24 mouse cellular contexts compared by ENCODE assay signal in genomic region chr5:134532417-134532816, GRCm38 (mm10). TPM values are rescaled to one million over a fixed set of nuclear protein-coding genes. Genes with fewer than 3 reads are reported as not detected.
A peak's percentile ranks its signal among the peaks of the same experiment; 100 is the strongest.
DNase-seq lines count a peak whose midpoint lies in the region; ATAC-seq lines count a peak whose summit lies in the region.
"Had no signal": no experiment of that assay in that cellular context is flagged by ENCODE, and none has a peak within 500 bp of the region (broad histone marks: within the 10 kb centered on the region; RNA-seq: fewer than 3 reads in every experiment).

No protein-coding gene starts in this region.

- no peaks in the 10 kb centered on the region for H3K9me3 ChIP-seq in liver, embryonic 15.5 days (replicated peaks)
- H3K9me3 ChIP-seq: forebrain, embryonic 12.5 days; heart, embryonic 15.5 days; midbrain, embryonic 10.5 days; stomach, embryonic 15.5 days had no signal

- no peak overlapping the region for H3K4me3 ChIP-seq in liver, embryonic 15.5 days (replicated peaks)
- H3K4me3 ChIP-seq: embryonic facial prominence, embryonic 10.5 days; forebrain, embryonic 12.5 days; heart, embryonic 15.5 days; hindbrain, embryonic 10.5 days; limb, embryonic 12.5 days; midbrain, embryonic 10.5 days; stomach, embryonic 15.5 days had no signal

- peak; percentile 22; the same call in 1 of the 2 replicates for ATAC-seq in liver, embryonic 15.5 days (ENCODE audit: insufficient read depth)
- peak; percentile 91 for ATAC-seq in common myeloid progenitor, adult 5-6 weeks (replicated peaks; ENCODE audit: low read depth, poor library complexity, severe bottlenecking)
- peak; percentile 98 for ATAC-seq in megakaryocyte progenitor cell, adult 5-6 weeks (replicated peaks; ENCODE audit: poor library complexity)
- ATAC-seq: intestine, postnatal 0 days had no signal

- H3K4me2 ChIP-seq in liver, embryonic 15.5 days = no peak overlapping the region
- H3K4me2 ChIP-seq: forebrain, embryonic 12.5 days; heart, embryonic 15.5 days; limb, embryonic 12.5 days; stomach, embryonic 15.5 days had no signal

- H3K4me1 ChIP-seq in liver, embryonic 15.5 days (replicated peaks) = peaks cover 5% of the 10 kb centered on the region; the same call in 1 of the 2 replicates
- H3K4me1 ChIP-seq: stomach, embryonic 15.5 days had no signal

- WGBS in liver, embryonic 15.5 days (ENCODE audit: insufficient replicate concordance) = 53% methylated on average over 6 of the region's 6 CpGs

- H3K9ac ChIP-seq in liver, embryonic 15.5 days = no peak overlapping the region
- H3K9ac ChIP-seq: forebrain, embryonic 12.5 days; heart, embryonic 15.5 days; limb, embryonic 12.5 days; stomach, embryonic 15.5 days had no signal

- DNase-seq in adrenal gland, adult 8-10 months = peak; percentile 59
- no peak for DNase-seq in adrenal gland, postnatal 4 days (ENCODE audit: low spot score in 2 of 2)
- DNase-seq in liver = no peak
- DNase-seq in thymus, postnatal 36 days = no peak
- DNase-seq in frontal cortex, postnatal 10 days (ENCODE audit: low spot score in 2 of 2) = no peak
- DNase-seq: gastrocnemius, postnatal 14 days; right cerebral cortex, postnatal 25 days; thymus, adult 18-20 months had no signal

- no peaks in the 10 kb centered on the region for H3K27me3 ChIP-seq in liver, embryonic 15.5 days
- H3K27me3 ChIP-seq: CH12.LX; forebrain, embryonic 12.5 days; heart, embryonic 15.5 days; limb, embryonic 12.5 days; stomach, embryonic 15.5 days had no signal

- H3K36me3 ChIP-seq in liver, embryonic 15.5 days (replicated peaks) = no peaks in the 10 kb centered on the region; the same call in 1 of the 2 replicates

- no peak overlapping the region for H3K27ac ChIP-seq in liver, embryonic 15.5 days (replicated peaks)
- H3K27ac ChIP-seq: embryonic facial prominence, embryonic 10.5 days; forebrain, embryonic 12.5 days; heart, embryonic 15.5 days; hindbrain, embryonic 10.5 days; limb, embryonic 12.5 days; midbrain, embryonic 10.5 days; stomach, embryonic 15.5 days had no signal

RNA-seq across cellular contexts. Expression of gene Clip2, which starts 19.8 kb away (rescaled TPM):
- 10 to 100 TPM; 18.8 to 28.2 (median 22.9) TPM for total RNA-seq in adrenal gland, adult 8-10 months (2022)
- total RNA-seq in adrenal gland, postnatal 4 days (2021) = 10 to 100 TPM; 24.7 to 29.6 TPM
- polyA plus RNA-seq in liver, embryonic 15.5 days (2015; fragmentation: Nextera tagmentation; extraction: Ambion mirVana) = 0.46 and 0.50 TPM in 2 replicates
- total RNA-seq in common myeloid progenitor, adult 5-6 weeks (2017) = 6.2 and 13.3 TPM in 2 replicates
- total RNA-seq in megakaryocyte progenitor cell, adult 5-6 weeks (2015) = 2.1 and 2.2 TPM in 2 replicates
- 4.0 and 17.6 TPM in 2 replicates for total RNA-seq in megakaryocyte progenitor cell, adult 5-6 weeks (2017)

RNA-seq across cellular contexts. Expression of gene Syna, which starts 27.6 kb away (rescaled TPM):
- total RNA-seq in adrenal gland, adult 8-10 months (2022) = not detected
- total RNA-seq in adrenal gland, postnatal 4 days (2021) = under 1 TPM in 1 of 2 experiments, not detected in 1; 0.20 TPM
- polyA plus RNA-seq in liver, embryonic 15.5 days (2015; fragmentation: Nextera tagmentation; extraction: Ambion mirVana) = not detected in 2 replicates
- not detected in 2 replicates for total RNA-seq in common myeloid progenitor, adult 5-6 weeks (2017)
- not detected in 2 replicates for total RNA-seq in megakaryocyte progenitor cell, adult 5-6 weeks (2015)
- total RNA-seq in megakaryocyte progenitor cell, adult 5-6 weeks (2017) = not detected in 2 replicates
- total RNA-seq: heart, adult 8-10 months; hindbrain, postnatal 0 days; MEL had no signal
- polyA plus RNA-seq: embryonic facial prominence, embryonic 10.5 days; limb, embryonic 12.5 days; neural tube, embryonic 14.5 days had no signal

RNA-seq across cellular contexts. Expression of gene Rfc2, which starts 48.7 kb away (rescaled TPM):
- 10 to 100 TPM; 39.8 to 56.8 (median 46.2) TPM for total RNA-seq in adrenal gland, adult 8-10 months (2022)
- total RNA-seq in adrenal gland, postnatal 4 days (2021) = 10 to 100 TPM; 81.0 to 85.3 TPM
- polyA plus RNA-seq in liver, embryonic 15.5 days (2015; fragmentation: Nextera tagmentation; extraction: Ambion mirVana) = 157 and 158 TPM in 2 replicates
- total RNA-seq in common myeloid progenitor, adult 5-6 weeks (2017) = 159 and 183 TPM in 2 replicates
- 230 and 236 TPM in 2 replicates for total RNA-seq in megakaryocyte progenitor cell, adult 5-6 weeks (2015)
- total RNA-seq in megakaryocyte progenitor cell, adult 5-6 weeks (2017) = 145 and 166 TPM in 2 replicates

Comparison
In these comparisons a context has a peak if more than half of its experiments do, and no peak if none do; other contexts are left out.
1. ATAC-seq: peak in every context shown above with its lines; median percentile 98 in megakaryocyte progenitor cell, adult 5-6 weeks; 91 in common myeloid progenitor, adult 5-6 weeks; 22 in liver, embryonic 15.5 days.